Mouse (Mus musculus): Measurements from ENCODE around the gene Gria1.

GRCm38 (mm10) chr11:57140162-57140780, 129.1 kb downstream of the Gria1 start:
- TF ChIP-seq CTCF (IDR thresholded peaks at IDR 0.05; ENCODE audit: low read depth) = no peak
- TF ChIP-seq EP300 (IDR thresholded peaks at IDR 0.05; ENCODE audit: low read depth) = no peak

All from heart, postnatal 0 days (tissue).